Mouse (Mus musculus): ENCODE data around the gene Tbk1. TPM values are rescaled to one million over a fixed set of nuclear protein-coding genes. Genes with fewer than 3 reads are reported as not detected.

Gene Tbk1
- polyA plus RNA-seq (2012) = 2.9 and 3.0 TPM in 2 replicates

- TF ChIP-seq GATA1 (IDR thresholded peaks at IDR 0.05; ENCODE audit: low read length) = no peak
Observed at GRCm38 (mm10) chr10:121586675-121587370, at the start of gene Tbk1. Gene Tbk1 (minus strand): TSS chr10:121586787.

- TF ChIP-seq GATA1 (IDR thresholded peaks at IDR 0.05; ENCODE audit: low read length) = no peak
Observed at GRCm38 (mm10) chr10:121636276-121636675, 49.7 kb upstream of the Tbk1 start.

- TF ChIP-seq GATA1 (IDR thresholded peaks at IDR 0.05; ENCODE audit: low read length) = no peak
Observed at GRCm38 (mm10) chr10:121634159-121634558, 47.6 kb upstream of the Tbk1 start.

- no peak for TF ChIP-seq GATA1 (IDR thresholded peaks at IDR 0.05; ENCODE audit: low read length)
Observed at GRCm38 (mm10) chr10:121628561-121629040, 42.0 kb upstream of the Tbk1 start.

- no peak for TF ChIP-seq GATA1 (IDR thresholded peaks at IDR 0.05; ENCODE audit: low read length)
Observed at GRCm38 (mm10) chr10:121627216-121627852, 40.7 kb upstream of the Tbk1 start.

- TF ChIP-seq GATA1 (IDR thresholded peaks at IDR 0.05; ENCODE audit: low read length) = no peak
Observed at GRCm38 (mm10) chr10:121626186-121626882, 39.7 kb upstream of the Tbk1 start, which contains the start of gene Xpot. Gene Xpot (minus strand): TSS chr10:121626332.

- TF ChIP-seq GATA1 (IDR thresholded peaks at IDR 0.05; ENCODE audit: low read length) = no peak
Observed at GRCm38 (mm10) chr10:121625407-121626185, 39.0 kb upstream of the Tbk1 start.

GRCm38 (mm10) chr10:121625006-121625405 is 38.4 kb upstream of the Tbk1 start:
- no peak for TF ChIP-seq GATA1 (IDR thresholded peaks at IDR 0.05; ENCODE audit: low read length)

- no peak for TF ChIP-seq GATA1 (IDR thresholded peaks at IDR 0.05; ENCODE audit: low read length)
Observed at GRCm38 (mm10) chr10:121623670-121624069, 37.1 kb upstream of the Tbk1 start.

- no peak for TF ChIP-seq GATA1 (IDR thresholded peaks at IDR 0.05; ENCODE audit: low read length)
Observed at GRCm38 (mm10) chr10:121622431-121622830, 35.8 kb upstream of the Tbk1 start.

- TF ChIP-seq GATA1 (IDR thresholded peaks at IDR 0.05; ENCODE audit: low read length) = no peak
Observed at GRCm38 (mm10) chr10:121615935-121616334, 29.3 kb upstream of the Tbk1 start.

- TF ChIP-seq GATA1 (IDR thresholded peaks at IDR 0.05; ENCODE audit: low read length) = no peak
Observed at GRCm38 (mm10) chr10:121615146-121615870, 28.7 kb upstream of the Tbk1 start.

GRCm38 (mm10) chr10:121613570-121613969 is 27.0 kb upstream of the Tbk1 start:
- no peak for TF ChIP-seq GATA1 (IDR thresholded peaks at IDR 0.05; ENCODE audit: low read length)

- no peak for TF ChIP-seq GATA1 (IDR thresholded peaks at IDR 0.05; ENCODE audit: low read length)
Observed at GRCm38 (mm10) chr10:121612448-121612847, 25.9 kb upstream of the Tbk1 start.

- no peak for TF ChIP-seq GATA1 (IDR thresholded peaks at IDR 0.05; ENCODE audit: low read length)
Observed at GRCm38 (mm10) chr10:121611587-121611986, 25.0 kb upstream of the Tbk1 start.
